Mouse (Mus musculus) testis, adult 2 months (tissue): ENCODE results near the gene Tnfrsf13c.
A peak's percentile ranks its signal among the peaks of the same experiment; 100 is the strongest.

ENCODE experiments used
- CTCF ChIP-seq: fragments of 200-500 bp; IDR thresholded peaks from 2 replicates; pipeline ENCODE4 v1.5.1; 2012; ENCODE audit warnings: low read depth, mild to moderate bottlenecking, inconsistent platforms, low read length, moderate library complexity; ENCODE audit not compliant: control insufficient read depth, insufficient read depth, insufficient replicate concordance
- POLR2A ChIP-seq: fragments of 200-500 bp; IDR thresholded peaks from 2 replicates; pipeline ENCODE4 v1.6.1; 2012; ENCODE audit warnings: low read depth, mild to moderate bottlenecking, inconsistent platforms, low read length, moderate library complexity; ENCODE audit not compliant: control insufficient read depth

DNA sequence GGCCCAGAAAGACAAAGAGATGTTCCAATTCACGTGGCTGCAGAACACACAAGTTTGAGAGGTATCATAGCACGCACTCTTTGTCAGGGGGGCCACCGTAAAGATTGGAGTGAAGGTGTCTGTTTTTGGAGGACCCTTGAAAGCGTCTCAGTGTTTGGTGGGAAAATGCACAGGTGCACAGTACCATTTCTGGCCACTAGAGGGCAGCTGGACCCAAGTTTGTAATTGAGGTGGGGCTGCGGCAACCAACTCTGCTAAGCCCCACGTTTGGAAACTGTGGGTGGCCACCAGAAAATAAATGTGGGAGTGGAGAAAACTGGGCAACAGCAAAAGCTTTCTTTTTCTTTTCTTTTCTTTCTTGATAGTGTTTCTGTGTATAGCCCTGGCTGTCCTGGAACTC, 42.2 kb upstream of the Tnfrsf13c start:
- TF ChIP-seq CTCF: peak; percentile 89
- TF ChIP-seq POLR2A: no peak
